9 mouse cellular contexts compared by ENCODE assay signal in the genomic region with DNA sequence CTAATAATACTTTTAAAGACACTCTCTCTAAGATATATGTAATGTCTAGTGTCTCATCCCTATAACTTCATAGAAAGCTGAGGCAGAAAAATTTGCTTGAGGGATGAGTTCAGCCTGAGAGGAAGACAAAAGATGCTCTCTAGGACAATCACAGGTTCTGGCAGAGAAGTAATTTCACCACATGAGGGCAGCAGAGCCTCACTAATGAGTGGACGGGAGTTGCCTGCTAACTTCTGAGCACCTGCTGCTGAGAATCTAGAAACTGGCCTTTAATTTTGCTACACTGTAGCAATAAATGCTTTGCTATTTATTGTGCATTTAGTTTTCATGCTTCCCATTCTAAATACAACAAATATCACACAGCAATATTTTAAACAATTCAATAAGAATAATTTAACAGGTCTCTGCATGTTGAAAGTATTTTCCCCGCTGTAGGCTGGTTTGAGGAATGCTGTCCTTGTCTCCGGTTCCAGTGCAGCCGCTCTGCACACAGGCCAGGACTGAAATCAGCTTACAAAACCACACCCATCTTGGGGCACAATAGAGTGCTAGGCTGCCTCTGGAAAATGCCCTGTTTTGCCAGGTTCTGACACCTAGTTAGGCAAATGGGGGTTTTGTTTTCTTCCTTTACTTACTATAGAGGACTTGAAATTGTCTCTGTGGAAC. TPM values are rescaled to one million over a fixed set of nuclear protein-coding genes. Genes with fewer than 3 reads are reported as not detected.
DNase-seq lines count a peak whose midpoint lies in the region; ATAC-seq and TF ChIP-seq lines count a peak whose summit lies in the region.
"Had no signal": no experiment of that assay in that cellular context is flagged by ENCODE, and none has a peak within 500 bp of the region (broad histone marks: within the 10 kb centered on the region; RNA-seq: fewer than 3 reads in every experiment).

No protein-coding gene starts in this region.

- TF ChIP-seq EP300 in stomach, postnatal 0 days (optimal IDR thresholded peaks at IDR 0.05), result no peak

- TF ChIP-seq CTCF in stomach, postnatal 0 days (IDR thresholded peaks at IDR 0.05; ENCODE audit: low read depth), result peak; percentile 93

- H3K4me1 ChIP-seq in stomach, postnatal 0 days (replicated peaks; ENCODE audit: control insufficient read depth, insufficient read depth), result no peaks in the 10 kb centered on the region

- WGBS in stomach, postnatal 0 days, result 18% methylated on average over 4 of the region's 4 CpGs

- no peak overlapping the region for H3K4me3 ChIP-seq in stomach, postnatal 0 days (ENCODE audit: low read depth, low read length)

- no peak overlapping the region for H3K4me2 ChIP-seq in stomach, postnatal 0 days (replicated peaks; ENCODE audit: low read depth)

- H3K36me3 ChIP-seq in stomach, postnatal 0 days (ENCODE audit: control insufficient read depth, insufficient read depth, low read length), result no peaks in the 10 kb centered on the region

- intact Hi-C loops in heart, postnatal 25 days (cut with DNase I), result loop anchor here (1.0 to 10.0 kb wide), 4 partner anchors 184 to 1178 kb away; no protein-coding TSS in a partner anchor

- no peak overlapping the region for H3K9ac ChIP-seq in stomach, postnatal 0 days (ENCODE audit: low read length)

- 0 out of 2 replicates have a peak, but pooled peaks have one; percentile 50 for ATAC-seq in megakaryocyte-erythroid progenitor cell, adult 5-6 weeks (replicated peaks; ENCODE audit: low FRiP score, low TSS enrichment, poor library complexity, severe bottlenecking)
- no peak for ATAC-seq in stomach, postnatal 0 days (ENCODE audit: low FRiP score, low TSS enrichment)

- no peak overlapping the region for H3K27ac ChIP-seq in stomach, postnatal 0 days (replicated peaks)

- H3K9me3 ChIP-seq in stomach, postnatal 0 days (ENCODE audit: control insufficient read depth, low read length), result no peaks in the 10 kb centered on the region

- DNase-seq in heart, adult 18-20 months, result peak; percentile 72 to 91
- DNase-seq in heart, postnatal 25 days (ENCODE audit: low spot score), result no peak
- DNase-seq in ES-CJ7 (ENCODE audit: low read depth, low spot score), result peak; percentile 62
- peak; percentile 55 for DNase-seq in c-Kit-positive CD71-positive TER-119-positive erythroid progenitor cells, embryonic 14.5 days (ENCODE audit: low spot score)
- peak; percentile 72 to 81 for DNase-seq in frontal cortex, postnatal 36 days (ENCODE audit: low spot score in 2 of 2)
- peak; percentile 56 for DNase-seq in layer of hippocampus, adult 9-11 months
- DNase-seq in stomach, postnatal 0 days (ENCODE audit: low spot score), result peak; percentile 75

- H3K27me3 ChIP-seq in stomach, postnatal 0 days (ENCODE audit: control insufficient read depth, insufficient read depth, low read length), result no peaks in the 10 kb centered on the region

RNA-seq across cellular contexts. Expression of gene Spesp1, which starts 5.1 kb away (rescaled TPM):
- not detected for total RNA-seq in heart, adult 18-20 months (2021)
- total RNA-seq in heart, postnatal 25 days (2021), result not detected
- not detected in 2 replicates for total RNA-seq in megakaryocyte-erythroid progenitor cell, adult 5-6 weeks (2014; fragmentation: Nextera tagmentation)
- not detected in 2 replicates for total RNA-seq in megakaryocyte-erythroid progenitor cell, adult 5-6 weeks (2017)
- polyA plus RNA-seq in stomach, postnatal 0 days (2015; fragmentation: Nextera tagmentation; extraction: Ambion mirVana), result not detected in 2 replicates
- total RNA-seq: adrenal gland, postnatal 4 days had no signal

RNA-seq across cellular contexts. Expression of gene Anp32a, which starts 54.0 kb away (rescaled TPM):
- total RNA-seq in heart, adult 18-20 months (2021), result 100 to 1,000 TPM; 180 to 184 TPM
- 100 to 1,000 TPM; 186 to 202 TPM for total RNA-seq in heart, postnatal 25 days (2021)
- total RNA-seq in megakaryocyte-erythroid progenitor cell, adult 5-6 weeks (2014; fragmentation: Nextera tagmentation), result 205 and 266 TPM in 2 replicates
- total RNA-seq in megakaryocyte-erythroid progenitor cell, adult 5-6 weeks (2017), result 606 and 1,097 TPM in 2 replicates
- 67.9 and 89.9 TPM in 2 replicates for polyA plus RNA-seq in stomach, postnatal 0 days (2015; fragmentation: Nextera tagmentation; extraction: Ambion mirVana)
